Mouse (Mus musculus) embryonic facial prominence, embryonic 11.5 days (tissue): ENCODE measurements around the gene Macf1. TPM values are rescaled to one million over a fixed set of nuclear protein-coding genes. Genes with fewer than 3 reads are reported as not detected.
A peak's percentile ranks its signal among the peaks of the same experiment; 100 is the strongest.
"Not testable (repeated sequence)": the region's sequence is repeated elsewhere in the genome, so short reads cannot be mapped to it uniquely, and the experiment has no call there.

Experiments
- ATAC-seq: fragments of 200-750 bp; cut with Nextera tagmentation; replicated peaks from 2 replicates; pipeline ENCODE4 v1.8.0; 2017; ENCODE audit warnings: low read depth; ENCODE audit not compliant: insufficient number of reproducible peaks, low FRiP score, low TSS enrichment
- DNase-seq: peaks from one replicate; pipeline ENCODE4 v3.0.0-alpha.2; 2015; ENCODE audit warnings: low spot score
- H3K27ac ChIP-seq: fragments of 300-500 bp; sonication (generic); replicated peaks from 2 replicates; pipeline ENCODE4 v1.5.1; 2014; ENCODE audit warnings: mild to moderate bottlenecking, low read depth, low read length, control low read depth
- H3K27me3 ChIP-seq: fragments of 300-500 bp; sonication (generic); 2 replicates; pipeline ENCODE4 v1.6.1; 2014; ENCODE audit warnings: mild to moderate bottlenecking, low read length, moderate library complexity, mixed read lengths; ENCODE audit not compliant: control insufficient read depth, insufficient read depth
- H3K36me3 ChIP-seq: fragments of 300-500 bp; sonication (generic); replicated peaks from 2 replicates; pipeline ENCODE4 v1.6.1; 2014; ENCODE audit warnings: low read depth, mild to moderate bottlenecking, low read length, moderate library complexity, mixed read lengths; ENCODE audit not compliant: control insufficient read depth, insufficient read depth
- H3K4me1 ChIP-seq: fragments of 300-500 bp; sonication (generic); 2 replicates; pipeline ENCODE4 v1.6.1; 2014; ENCODE audit warnings: low read length, mixed read lengths; ENCODE audit not compliant: control insufficient read depth, insufficient read depth
- H3K4me2 ChIP-seq: fragments of 300-500 bp; sonication (generic); 2 replicates; pipeline ENCODE4 v1.6.1; 2014; ENCODE audit warnings: low read depth, mild to moderate bottlenecking, control low read depth, low read length, moderate library complexity
- H3K4me3 ChIP-seq: fragments of 300-500 bp; sonication (generic); 2 replicates; pipeline ENCODE4 v1.5.1; 2014; ENCODE audit warnings: low read depth, low read length, control low read depth
- H3K9ac ChIP-seq: fragments of 300-500 bp; sonication (generic); replicated peaks from 2 replicates; pipeline ENCODE4 v1.6.1; 2014; ENCODE audit warnings: mild to moderate bottlenecking, control low read depth, low read length
- H3K9me3 ChIP-seq: fragments of 300-500 bp; sonication (generic); replicated peaks from 2 replicates; pipeline ENCODE4 v1.6.1; 2016; ENCODE audit warnings: mild to moderate bottlenecking, low read length, inconsistent platforms, mixed read lengths; ENCODE audit not compliant: control insufficient read depth
- WGBS: fragments of 180-500 bp; shearing (Covaris S2); extraction: QIAGEN DNeasy Blood & Tissue Kit; methylation state at CpG from one replicate; pipeline ENCODE4 v1.1.7; 2014; 5-methylcytosine and 5-hydroxymethylcytosine counted together
- polyA plus RNA-seq: library from polyadenylated mRNA; unstranded; fragments of >200 nt; fragmentation: Nextera tagmentation; extraction: Ambion mirVana; gene quantifications from 2 replicates; pipeline ENCODE4 v1.2.1, GENCODE M21; 2014

Gene Macf1
- polyA plus RNA-seq, 1 experiment from 2014 or later, result 70.2 TPM

DNA sequence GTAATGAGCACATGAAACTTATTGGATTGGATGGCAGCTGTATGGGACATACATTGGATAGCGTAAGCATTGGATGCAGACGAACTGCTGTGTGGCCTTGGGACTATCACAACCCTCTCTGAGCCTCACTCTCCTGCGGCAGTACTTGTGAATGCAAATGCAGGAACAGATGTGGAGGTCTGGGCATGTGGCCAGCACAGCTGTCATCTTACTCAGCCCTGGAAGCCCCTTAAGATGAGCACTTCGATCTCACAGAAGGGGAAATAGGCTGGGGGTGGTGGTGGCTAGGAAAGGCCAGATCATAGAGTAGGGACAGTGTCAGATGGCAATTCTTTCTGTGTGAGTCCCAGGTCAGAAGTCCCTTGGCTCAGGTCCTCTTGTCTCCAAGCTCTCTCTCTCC is 346.5 kb downstream of the Macf1 start:
- no peak overlapping the region for H3K4me3 ChIP-seq
- peaks cover 2% of the 10 kb centered on the region; the same call in 1 of the 2 replicates for H3K4me1 ChIP-seq
- no peak overlapping the region for H3K9ac ChIP-seq
- H3K4me2 ChIP-seq, result no peak overlapping the region
- H3K27me3 ChIP-seq, result peaks cover 25% of the 10 kb centered on the region
- no peak overlapping the region for H3K27ac ChIP-seq
- H3K36me3 ChIP-seq, result no peaks in the 10 kb centered on the region
- DNase-seq, result no peak
- ATAC-seq, result no peak
- H3K9me3 ChIP-seq, result no peaks in the 10 kb centered on the region
- WGBS, result 84% methylated on average over 4 of the region's 4 CpGs

DNA sequence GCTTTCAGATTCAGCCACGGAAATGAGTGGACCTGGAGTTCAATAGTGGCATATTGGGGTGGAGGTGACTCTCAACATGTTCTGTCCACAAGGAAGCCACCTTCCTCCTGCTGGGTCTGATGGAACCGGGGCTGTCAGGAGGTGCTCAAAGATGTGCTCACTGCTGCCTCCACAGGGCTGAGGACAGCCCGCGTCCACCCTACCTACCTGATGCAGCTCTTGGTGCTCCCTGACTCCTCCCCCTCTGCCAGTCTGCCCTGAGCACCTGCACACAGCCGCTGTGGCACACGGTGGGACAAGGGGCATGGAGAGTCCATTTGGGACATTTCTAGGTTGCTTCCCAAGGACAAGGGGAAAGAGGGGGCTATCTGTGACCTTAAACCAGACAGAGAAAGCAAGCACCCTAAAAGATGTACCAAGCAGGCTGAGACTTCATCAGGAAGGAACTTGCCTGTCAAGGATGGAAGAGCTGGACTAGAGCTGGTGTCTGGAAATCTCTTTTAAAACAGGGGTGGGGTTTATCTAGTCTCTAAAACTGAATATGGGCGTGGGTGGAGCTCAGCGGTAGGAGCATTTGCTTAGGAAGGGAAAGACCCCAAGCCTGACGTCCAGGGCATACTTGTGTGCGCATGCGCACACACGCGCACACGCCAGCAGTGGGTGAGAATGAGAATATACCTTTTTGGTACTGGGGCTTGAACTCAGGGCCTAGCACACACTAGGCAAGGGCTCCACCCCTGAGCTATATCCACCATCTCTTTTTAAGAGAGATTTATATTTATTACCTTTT is 348.2 kb downstream of the Macf1 start:
- H3K9ac ChIP-seq, result no peak overlapping the region
- DNase-seq (no peak), ATAC-seq (no peak)
- H3K4me2 ChIP-seq, result no peak overlapping the region
- H3K27ac ChIP-seq, result no peak overlapping the region
- WGBS, result 70% methylated on average over 14 of the region's 14 CpGs
- H3K9me3 ChIP-seq, result no peaks in the 10 kb centered on the region
- H3K36me3 ChIP-seq, result no peaks in the 10 kb centered on the region
- H3K4me3 ChIP-seq, result no peak overlapping the region
- H3K27me3 ChIP-seq, result peaks cover 8% of the 10 kb centered on the region
- H3K4me1 ChIP-seq, result no peaks in the 10 kb centered on the region

DNA sequence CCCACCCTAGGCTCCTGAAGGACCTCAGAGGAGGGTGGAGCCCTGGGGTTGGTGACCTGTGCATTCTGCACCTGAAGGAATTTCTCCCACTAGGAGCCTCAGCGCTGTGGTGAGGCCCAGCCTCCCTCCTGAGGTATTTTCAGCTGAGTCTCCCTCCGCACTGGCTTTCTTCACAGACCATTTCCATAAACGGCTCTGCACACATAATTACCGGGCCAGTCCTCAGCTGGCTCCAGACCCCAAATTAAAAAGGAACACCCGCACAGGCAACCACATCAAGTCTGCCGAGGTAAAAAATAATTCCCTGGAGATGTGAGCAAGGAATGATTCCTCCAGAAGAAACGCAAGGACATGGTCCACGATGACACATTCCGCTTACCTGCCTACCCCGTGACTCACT is 348.9 kb downstream of the Macf1 start:
- H3K4me1 ChIP-seq, H3K9ac ChIP-seq, H3K4me3 ChIP-seq, H3K36me3 ChIP-seq, H3K27ac ChIP-seq, H3K27me3 ChIP-seq, DNase-seq, H3K4me2 ChIP-seq, H3K9me3 ChIP-seq: not testable (repeated sequence)
- ATAC-seq, result 0 out of 2 replicates have a peak, but pooled peaks have one; percentile 15
- WGBS, result 67% methylated on average over 10 of the region's 10 CpGs

DNA sequence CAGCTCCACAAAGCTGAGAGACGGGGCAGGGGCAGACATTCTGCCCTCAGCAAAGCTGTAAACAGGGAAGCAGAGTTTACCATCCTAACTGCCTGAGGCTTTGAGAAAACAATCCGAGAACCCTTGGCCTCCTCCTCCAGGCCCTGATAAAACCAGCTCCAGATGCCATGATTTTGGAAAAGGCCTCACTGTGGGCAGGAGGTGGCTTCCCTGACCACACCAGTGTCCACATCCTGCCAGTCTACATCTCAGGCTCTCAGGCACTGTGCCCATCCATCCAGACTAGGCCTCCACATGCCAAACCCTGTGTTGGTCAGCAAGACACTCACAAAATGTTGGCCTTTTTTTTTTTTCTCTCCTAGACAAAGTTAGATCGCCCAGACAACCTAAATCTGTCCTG is 350.0 kb downstream of the Macf1 start:
- Histone ChIP-seq H3K9me3 (no peaks in the 10 kb centered on the region), H3K4me2 (no peak overlapping the region), H3K27ac (no peak overlapping the region), H3K27me3 (no peaks in the 10 kb centered on the region), H3K9ac (no peak overlapping the region), H3K36me3 (no peaks in the 10 kb centered on the region), H3K4me1 (no peaks in the 10 kb centered on the region), H3K4me3 (no peak overlapping the region)
- 52% methylated on average over 3 of the region's 3 CpGs for WGBS
- ATAC-seq (no peak), DNase-seq (no peak)

GRCm38 (mm10) chr4:123333151-123333550 is 351.0 kb downstream of the Macf1 start:
- DNase-seq, result no peak
- no peak overlapping the region for H3K9ac ChIP-seq
- H3K36me3 ChIP-seq, result no peaks in the 10 kb centered on the region
- no peaks in the 10 kb centered on the region for H3K9me3 ChIP-seq
- H3K27me3 ChIP-seq, result no peaks in the 10 kb centered on the region
- no peaks in the 10 kb centered on the region for H3K4me1 ChIP-seq
- H3K27ac ChIP-seq, result no peak overlapping the region
- H3K4me2 ChIP-seq, result no peak overlapping the region
- no peak for ATAC-seq
- WGBS, result 97% methylated on average over 4 of the region's 4 CpGs
- no peak overlapping the region for H3K4me3 ChIP-seq

DNA sequence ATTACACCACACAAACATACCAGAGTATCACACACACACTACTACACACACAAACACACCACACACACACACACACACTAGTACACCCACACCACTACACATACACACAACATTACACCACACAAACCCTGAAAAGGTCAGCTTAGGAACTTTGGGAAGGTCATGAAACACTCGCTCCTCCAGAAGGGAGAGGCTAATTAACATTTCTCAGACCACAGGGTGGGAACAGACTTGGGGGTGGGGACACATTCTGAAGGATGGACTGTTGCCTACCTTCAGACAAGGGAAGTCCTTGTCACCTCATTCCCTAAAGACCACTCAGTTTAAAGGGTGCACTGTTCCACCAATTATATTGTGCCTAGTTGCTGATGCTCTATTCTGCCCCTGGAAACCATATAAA is 352.2 kb downstream of the Macf1 start:
- not testable (repeated sequence) for H3K27ac ChIP-seq, H3K4me1 ChIP-seq, H3K27me3 ChIP-seq, ATAC-seq, H3K4me2 ChIP-seq, H3K9me3 ChIP-seq, H3K36me3 ChIP-seq, H3K9ac ChIP-seq, H3K4me3 ChIP-seq, DNase-seq
- WGBS, result 79% methylated on average over 1 of the region's 1 CpGs

GRCm38 (mm10) chr4:123331326-123331725 is 352.8 kb downstream of the Macf1 start:
- Histone ChIP-seq H3K27me3 (no peaks in the 10 kb centered on the region), H3K4me3 (no peak overlapping the region), H3K9me3 (no peaks in the 10 kb centered on the region), H3K36me3 (no peaks in the 10 kb centered on the region), H3K27ac (no peak overlapping the region), H3K9ac (no peak overlapping the region), H3K4me2 (no peak overlapping the region), H3K4me1 (no peaks in the 10 kb centered on the region)
- no peak for ATAC-seq
- 71% methylated on average over 5 of the region's 5 CpGs for WGBS
- no peak for DNase-seq

- Histone ChIP-seq H3K4me1 (no peaks in the 10 kb centered on the region), H3K27me3 (no peaks in the 10 kb centered on the region), H3K9me3 (no peaks in the 10 kb centered on the region), H3K27ac (no peak overlapping the region), H3K36me3 (no peaks in the 10 kb centered on the region), H3K9ac (no peak overlapping the region), H3K4me2 (no peak overlapping the region), H3K4me3 (no peak overlapping the region)
- 68% methylated on average over 6 of the region's 6 CpGs for WGBS
- ATAC-seq (no peak), DNase-seq (no peak)
Observed at GRCm38 (mm10) chr4:123328946-123329345, 355.2 kb downstream of the Macf1 start.
